Mouse (Mus musculus): ENCODE measurements around the gene Igfbp5.

The Igfbp5 gene

GRCm38 (mm10) chr1:72839791-72840190 lies 34.9 kb downstream of the Igfbp5 start:
- no peak for DNase-seq

GRCm38 (mm10) chr1:72839356-72839755 lies 35.3 kb downstream of the Igfbp5 start:
- no peak for DNase-seq

GRCm38 (mm10) chr1:72833563-72833962 lies 41.1 kb downstream of the Igfbp5 start:
- no peak for DNase-seq

DNA sequence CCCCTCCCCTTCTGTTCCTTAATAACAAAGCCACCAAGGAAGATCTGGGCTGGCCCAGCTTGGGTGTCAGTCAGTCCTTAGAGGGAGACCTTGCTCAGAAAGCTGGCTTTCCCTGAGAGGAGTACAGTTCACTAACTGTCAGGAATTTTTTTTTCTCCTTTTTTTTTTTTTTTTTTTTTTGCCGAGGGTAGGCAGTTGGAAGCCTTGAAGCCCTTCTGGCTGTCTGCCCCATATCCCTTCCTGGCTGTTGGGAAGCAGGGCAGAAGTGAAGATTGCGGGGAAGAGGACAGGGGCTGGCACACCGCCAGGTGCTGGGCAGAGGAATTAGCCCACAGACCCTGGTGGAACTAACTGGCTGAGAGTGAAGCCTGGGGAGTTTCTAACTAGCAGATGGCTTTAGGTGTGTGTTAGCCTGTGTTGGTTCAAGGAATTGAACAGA lies 42.0 kb downstream of the Igfbp5 start:
- no peak for DNase-seq

DNA sequence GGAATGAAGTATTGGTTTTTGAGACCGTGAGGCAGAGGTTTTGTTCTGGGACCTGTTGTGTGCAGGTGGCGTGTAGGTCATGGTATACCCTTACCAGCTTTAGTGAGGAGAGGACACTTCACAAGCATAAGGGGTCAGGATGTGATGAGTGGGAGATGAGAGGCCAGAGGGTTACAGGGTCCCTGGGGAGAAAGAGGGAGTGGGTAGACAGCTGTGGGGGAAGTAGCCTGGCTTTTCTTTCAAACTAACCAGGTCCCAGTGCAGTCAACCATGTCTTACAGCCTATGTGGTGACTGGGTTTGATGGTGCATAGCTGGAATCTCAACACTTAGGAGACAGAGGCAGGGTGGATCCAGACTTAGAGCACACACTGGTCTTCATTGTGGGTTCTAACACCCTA lies 44.2 kb downstream of the Igfbp5 start:
- DNase-seq: no peak

- DNase-seq: no peak
Observed at GRCm38 (mm10) chr1:72828843-72829242, 45.8 kb downstream of the Igfbp5 start.

GRCm38 (mm10) chr1:72827411-72828315 lies 47.0 kb downstream of the Igfbp5 start:
- no peak for DNase-seq

DNA sequence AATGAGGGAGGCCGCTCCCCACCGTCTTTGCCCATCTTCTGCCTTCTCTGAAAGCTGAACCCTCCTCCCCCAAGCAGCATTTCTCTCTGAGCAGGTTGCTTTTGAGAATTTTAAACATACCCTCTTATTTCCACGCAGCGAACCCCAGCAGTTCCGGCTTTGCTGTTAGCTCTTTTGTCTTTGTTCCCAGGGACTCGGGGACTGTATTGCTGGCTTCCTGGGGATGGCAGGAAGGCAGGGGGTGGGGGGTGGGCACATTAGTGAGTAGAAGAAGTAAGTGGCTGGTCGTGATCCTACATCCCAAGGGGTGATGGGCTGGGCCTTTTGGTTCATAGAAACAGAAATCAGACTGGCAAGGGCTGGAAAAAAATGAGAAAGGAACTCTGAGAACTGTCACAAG lies 47.8 kb downstream of the Igfbp5 start:
- no peak for DNase-seq

GRCm38 (mm10) chr1:72826446-72826845 lies 48.2 kb downstream of the Igfbp5 start:
- no peak for DNase-seq

DNA sequence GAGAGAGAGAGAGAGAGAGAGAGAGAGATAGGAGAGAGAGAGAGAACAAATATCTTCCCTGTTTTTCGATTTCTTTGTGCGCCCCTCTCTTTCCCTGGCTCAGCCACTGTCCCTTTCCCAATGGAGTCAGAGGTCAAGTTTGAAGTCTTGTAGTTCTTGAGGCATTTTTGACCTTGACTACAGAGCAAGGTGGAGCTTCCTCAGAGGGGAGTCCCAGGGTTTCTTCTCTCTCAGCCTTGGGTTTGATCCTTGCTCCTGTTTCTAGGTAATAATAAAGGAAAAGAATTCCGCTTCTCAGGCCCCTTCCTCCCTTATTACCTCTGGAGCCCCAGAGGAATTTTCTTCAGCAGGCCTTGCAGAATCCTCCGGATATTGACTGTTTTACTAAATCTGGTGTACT lies 48.8 kb downstream of the Igfbp5 start:
- DNase-seq: no peak

DNA sequence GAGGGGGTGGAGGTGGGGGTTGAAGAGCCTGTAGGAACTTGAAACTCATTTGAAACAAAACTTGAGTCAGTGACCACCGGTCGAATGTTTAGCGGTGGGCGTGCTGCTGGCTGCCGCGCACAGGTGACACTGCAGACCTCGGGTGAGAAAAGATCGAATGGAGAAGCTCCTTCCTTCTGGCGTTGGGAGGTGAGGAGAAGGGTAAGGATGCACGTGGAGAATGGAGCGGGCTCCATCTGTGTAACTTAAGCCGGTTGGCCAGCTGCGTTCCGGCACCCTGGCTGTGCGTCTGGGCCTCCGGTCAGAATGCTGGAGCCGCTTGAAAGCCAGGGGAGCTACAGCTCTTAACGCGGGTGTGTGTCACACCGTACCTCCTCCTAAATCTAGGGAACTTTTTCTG lies 49.4 kb downstream of the Igfbp5 start:
- no peak for DNase-seq

GRCm38 (mm10) chr1:72824707-72825101 lies 50.0 kb downstream of the Igfbp5 start:
- no peak for DNase-seq

DNA sequence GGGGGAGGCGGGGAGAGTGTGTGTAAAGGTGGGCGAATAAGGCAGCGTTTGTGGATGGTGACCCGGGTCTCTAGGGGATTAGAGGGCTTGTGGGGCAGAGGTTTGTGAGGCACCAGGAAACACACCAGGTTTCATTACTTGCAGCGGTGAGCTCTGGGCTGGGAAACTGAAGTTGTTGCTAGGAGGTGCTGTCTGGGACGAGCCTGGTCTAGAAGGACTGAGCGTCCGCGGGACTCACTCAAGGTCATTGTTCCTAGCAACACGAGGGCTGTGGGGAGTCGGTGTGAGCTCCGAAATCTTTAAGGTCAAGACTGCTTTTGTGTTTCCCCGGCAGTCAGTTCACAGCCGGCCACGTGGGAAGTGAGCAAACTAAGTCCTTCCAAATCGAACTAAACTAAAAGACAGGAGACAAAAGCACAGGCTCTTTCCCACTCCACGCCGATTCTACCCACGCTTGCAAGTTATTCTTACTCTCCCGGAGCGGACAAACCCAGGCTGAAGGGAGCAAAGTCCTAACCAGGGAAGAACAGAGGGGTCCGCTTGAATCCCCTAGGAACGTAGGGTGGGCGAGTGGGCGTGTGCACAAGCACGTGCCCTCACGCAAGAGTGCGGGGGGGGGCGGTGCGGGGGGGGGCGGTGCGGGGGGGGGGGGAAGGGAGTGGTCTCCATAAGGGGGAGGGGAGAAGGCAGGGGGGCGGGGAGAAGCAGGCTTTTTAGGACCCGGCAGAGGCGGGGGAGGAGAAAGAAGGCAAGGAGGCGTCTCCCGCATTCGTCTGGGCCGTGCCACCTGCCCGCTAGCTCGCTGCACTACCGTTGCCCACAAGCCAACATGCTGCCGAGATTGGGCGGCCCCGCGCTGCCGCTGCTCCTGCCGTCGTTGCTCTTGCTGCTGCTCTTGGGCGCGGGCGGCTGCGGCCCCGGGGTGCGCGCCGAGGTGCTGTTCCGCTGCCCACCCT lies 50.7 kb downstream of the Igfbp5 start, which contains the start of gene Igfbp2:
Igfbp2 (plus strand) TSS at position 753 of the 956 bp plus-strand sequence.
- no peak for DNase-seq

GRCm38 (mm10) chr1:72822893-72823292 lies 51.8 kb downstream of the Igfbp5 start:
- no peak for DNase-seq

- no peak for DNase-seq
Observed at GRCm38 (mm10) chr1:72819995-72820394, 54.7 kb downstream of the Igfbp5 start.

GRCm38 (mm10) chr1:72815616-72816015 lies 59.1 kb downstream of the Igfbp5 start:
- DNase-seq: no peak

DNA sequence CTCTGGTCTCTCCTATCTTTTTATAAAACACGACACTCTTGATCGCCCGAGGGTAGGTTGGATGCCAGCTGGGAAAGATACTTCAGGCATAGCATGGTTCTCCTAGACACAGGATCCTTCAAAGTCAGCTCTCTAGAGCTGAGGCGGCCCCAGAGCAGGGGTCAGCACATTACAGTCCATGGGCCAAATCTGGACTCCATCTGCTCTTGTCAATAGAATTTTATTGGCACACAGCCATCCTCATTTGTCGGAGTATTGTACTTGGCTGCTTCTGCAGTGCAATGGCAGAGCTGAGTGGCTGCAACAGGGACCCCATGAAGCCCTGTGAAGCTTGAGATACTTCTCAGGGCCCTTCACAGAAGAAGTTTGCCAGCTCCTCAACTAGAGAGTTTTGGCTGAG lies 59.5 kb downstream of the Igfbp5 start:
- DNase-seq: peak; percentile 27

- DNase-seq: peak; percentile 7
Observed at GRCm38 (mm10) chr1:72813639-72814403, 60.9 kb downstream of the Igfbp5 start.

DNA sequence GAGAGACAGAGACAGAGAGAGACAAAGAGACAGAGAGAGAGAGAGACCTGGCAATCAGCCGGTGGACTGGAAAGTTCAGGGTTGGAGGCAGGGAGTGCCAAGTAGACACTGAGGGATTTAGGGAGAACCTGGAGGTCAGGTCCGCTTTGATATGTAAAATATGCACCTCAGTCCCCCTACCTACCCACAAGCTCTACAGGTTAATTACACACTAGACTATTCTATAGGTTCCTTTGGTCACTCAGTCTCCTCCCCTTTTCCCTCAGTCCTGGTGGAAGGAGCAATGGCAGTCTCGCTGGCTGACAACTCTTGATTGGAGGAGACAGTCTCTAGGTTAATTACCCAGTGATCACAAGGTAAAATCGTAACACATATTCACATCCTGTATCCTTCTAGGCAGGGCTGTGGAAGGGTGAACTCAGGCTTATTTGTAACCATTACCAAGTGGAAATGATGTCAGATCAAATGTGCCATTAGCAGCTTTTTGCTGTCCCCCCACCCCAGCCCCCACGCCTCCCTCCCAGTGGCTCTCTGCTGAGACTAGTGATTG lies 61.5 kb downstream of the Igfbp5 start:
- DNase-seq: no peak

- no peak for DNase-seq
Observed at GRCm38 (mm10) chr1:72811061-72811460, 63.6 kb downstream of the Igfbp5 start.

DNA sequence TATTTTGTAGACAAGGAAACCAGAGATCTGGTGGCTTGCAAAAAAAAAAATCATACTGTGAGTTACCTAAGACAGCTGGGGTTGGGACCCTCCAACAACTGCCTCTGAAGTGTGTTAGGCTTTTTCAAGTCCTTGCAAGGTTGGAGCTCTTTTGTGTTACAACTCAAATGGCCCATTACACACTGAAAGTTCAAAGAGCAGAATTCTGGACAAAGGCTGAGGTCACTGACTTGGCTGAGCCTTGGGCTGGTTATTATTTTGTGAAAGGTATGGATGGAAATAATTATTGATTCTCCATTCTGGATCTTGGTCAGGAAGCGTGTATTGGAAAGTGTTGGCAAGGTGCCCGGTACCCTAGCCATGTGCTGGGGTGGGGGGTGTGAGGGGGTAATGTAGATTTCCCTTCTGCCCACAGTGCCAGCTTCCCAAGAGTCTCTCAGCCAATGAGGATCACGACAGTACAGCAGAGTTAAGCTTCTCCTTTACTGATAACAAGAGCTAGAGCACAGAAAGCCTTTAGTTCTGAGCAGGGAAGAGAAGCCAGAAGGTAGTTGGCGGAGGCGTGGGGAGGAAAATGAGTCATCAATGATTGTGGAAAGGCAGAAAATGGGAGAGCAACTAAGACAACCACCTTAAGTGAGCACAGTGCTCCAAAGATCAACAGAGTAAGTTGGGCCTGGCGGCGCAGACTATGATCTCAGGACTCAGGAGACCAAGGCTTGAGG lies 64.6 kb downstream of the Igfbp5 start:
- DNase-seq: no peak

GRCm38 (mm10) chr1:72809304-72809703 lies 65.4 kb downstream of the Igfbp5 start:
- no peak for DNase-seq

Data from lung, postnatal 10 days (tissue).